Mouse (Mus musculus): ENCODE results near the gene Fam163b.

The Fam163b gene

DNA sequence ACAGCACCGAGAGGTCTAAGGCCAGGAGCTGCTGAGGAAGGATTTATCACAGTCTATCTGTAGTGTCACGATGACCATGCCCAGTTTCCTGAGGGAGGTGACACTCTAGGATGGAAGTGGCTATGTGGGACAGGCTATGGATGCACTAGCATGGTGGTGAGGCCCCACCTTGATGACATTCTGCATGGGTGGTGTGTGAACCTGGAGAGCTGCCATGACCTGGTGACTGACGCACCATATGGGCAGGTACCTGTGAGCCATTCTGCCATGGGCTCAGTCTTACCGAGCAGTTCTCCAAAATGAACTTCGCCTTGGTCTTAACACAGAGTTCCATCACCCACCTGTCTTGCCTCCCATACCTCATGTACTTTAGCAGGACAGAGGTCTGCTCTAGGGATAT is 54.7 kb downstream of the Fam163b start:
- no peak for DNase-seq (ENCODE audit: low spot score)

DNA sequence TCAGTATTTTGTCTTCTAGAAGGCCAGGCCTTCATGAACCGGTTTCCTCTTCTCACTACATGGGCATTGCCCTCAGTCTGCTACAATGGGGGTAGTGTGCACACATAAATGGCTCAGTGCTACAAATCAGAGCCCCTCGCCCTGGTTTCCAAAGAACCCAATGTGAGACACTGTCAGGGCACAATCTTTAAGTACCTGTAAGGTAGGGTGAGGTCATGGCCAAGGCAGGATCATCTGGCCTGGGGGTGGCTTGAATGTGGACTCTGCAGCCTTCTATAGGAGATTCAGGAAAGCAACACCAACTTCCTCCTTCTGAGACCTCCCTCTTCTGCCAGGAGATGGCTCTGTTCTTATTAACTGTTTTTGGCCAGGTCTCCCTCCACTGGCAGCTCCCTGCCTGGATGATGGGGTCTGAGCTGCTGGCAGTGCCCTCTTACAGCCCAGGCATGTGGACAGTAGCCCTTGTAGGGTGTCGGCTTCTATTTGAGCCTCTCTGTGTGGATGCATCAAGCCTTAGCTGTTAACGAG is 55.7 kb downstream of the Fam163b start:
- no peak for DNase-seq (ENCODE audit: low spot score)

DNA sequence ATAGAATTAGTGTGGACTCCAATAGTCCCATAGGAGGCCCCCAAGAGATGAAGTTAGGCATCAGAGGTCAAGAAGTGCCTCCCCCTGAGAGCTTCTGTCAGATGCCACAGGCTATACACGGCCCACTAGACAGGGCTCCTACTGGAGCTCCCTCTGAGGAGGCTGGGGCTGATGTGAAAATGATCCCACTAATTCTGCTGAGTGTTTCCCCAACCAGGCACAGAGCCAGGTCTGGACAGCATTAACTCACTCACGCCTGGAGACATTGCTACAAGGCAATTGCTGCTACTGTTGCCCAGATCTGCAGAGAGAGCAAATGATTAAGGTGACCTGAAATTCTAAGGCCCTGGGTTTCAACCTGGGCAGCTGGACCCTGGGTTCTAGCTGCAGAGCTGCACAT is 56.5 kb downstream of the Fam163b start:
- no peak for DNase-seq (ENCODE audit: low spot score)

DNA sequence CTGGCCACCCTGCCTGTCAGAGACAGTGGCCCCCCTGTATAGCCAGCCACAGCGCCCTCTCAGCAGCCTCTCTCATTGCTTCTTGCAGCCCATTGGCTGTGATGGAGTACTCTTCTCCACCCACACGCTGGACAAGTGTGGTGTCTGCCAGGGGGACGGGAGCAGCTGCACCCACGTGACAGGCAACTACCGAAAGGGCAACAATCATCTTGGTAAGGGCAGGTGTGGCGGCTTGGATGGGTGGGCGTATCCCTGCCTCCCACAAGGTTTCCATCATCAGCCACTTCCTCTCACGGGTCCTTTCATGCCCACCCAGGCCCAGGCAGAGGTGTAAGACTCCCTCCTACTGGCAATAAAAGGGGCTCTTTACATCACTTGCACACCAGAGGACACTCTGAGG is 57.3 kb downstream of the Fam163b start:
- DNase-seq (ENCODE audit: low spot score) = no peak

DNA sequence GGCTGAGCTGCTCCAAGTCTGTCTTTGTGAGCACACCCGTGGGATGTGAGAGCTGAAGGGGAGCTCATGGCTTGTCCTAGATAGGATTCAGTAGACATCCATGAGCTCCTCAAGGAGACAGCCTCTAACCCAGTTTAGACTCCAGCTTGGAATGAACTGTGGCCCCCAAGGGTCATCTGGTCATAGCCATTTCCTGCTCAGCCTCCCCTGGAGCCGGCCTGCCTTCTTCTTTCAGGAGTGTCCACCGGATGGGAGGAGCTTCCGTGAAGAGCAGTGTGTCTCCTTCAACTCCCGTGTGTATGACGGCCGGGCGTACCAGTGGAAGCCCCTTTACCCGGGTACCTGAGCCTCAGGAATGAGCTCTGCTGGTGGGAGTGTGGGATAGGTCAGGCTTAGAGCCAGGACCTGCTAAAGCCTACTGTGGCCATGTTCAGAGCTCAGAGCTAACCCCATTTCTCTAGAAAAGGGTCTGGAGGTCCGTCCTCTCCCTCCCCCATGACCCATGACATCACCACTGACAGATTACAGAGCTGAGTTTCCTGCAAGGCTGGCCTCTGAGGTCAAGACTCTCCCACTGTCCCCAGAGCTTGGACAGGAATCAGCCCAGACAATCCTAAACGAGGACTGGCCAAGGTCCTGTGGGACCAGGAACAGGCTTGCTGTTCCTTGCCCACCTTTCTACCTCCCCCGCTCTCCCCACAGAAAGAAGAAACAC is 58.4 kb downstream of the Fam163b start:
- DNase-seq (ENCODE audit: low spot score) = peak; percentile 13

DNA sequence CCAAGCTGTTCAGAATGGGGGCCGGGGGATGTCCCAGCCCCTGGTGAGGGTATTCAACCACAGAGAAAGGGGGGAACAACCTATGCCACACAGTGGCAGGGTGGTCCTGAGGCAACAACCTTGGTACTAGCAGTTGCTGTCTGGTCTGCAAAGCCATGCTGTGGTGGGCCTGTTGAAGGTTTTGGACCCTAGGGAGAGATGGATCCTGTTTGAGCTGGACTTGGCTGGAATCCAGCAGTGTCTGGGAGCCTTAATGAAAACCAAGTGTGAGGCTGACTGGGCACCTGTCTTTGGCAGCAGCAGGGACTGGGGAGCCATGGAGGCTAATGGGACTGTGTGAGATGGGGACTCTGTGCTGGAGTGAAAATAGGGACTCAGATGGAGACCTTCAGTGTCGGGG is 62.6 kb downstream of the Fam163b start:
- DNase-seq (ENCODE audit: low spot score) = no peak

DNA sequence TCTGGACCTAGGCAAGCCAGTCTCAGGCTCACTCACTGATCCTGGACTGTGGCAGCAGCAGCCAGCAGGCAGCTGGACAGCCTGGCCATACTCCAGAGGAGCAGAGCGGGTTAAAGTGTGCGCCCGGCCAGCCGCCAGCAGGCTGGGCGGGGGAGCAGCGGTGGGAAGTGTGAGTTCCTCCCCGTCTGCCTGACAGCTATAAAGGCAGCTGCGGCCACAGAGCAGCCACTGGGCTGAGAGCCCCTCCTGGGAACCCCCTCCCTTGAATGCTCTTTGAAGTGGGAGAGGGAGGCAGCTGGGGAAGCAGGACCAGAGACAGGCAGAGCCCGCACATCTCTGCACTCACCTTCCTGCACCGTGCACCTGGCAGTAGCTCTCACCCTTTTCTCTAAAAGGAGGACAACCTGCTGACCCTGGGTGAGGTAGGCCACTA is 63.1 kb downstream of the Fam163b start, which contains the start of gene Adamtsl2:
Gene Adamtsl2 (plus strand): TSS at position 228 of the 433 bp plus-strand sequence.
- DNase-seq (ENCODE audit: low spot score) = peak; percentile 43

DNA sequence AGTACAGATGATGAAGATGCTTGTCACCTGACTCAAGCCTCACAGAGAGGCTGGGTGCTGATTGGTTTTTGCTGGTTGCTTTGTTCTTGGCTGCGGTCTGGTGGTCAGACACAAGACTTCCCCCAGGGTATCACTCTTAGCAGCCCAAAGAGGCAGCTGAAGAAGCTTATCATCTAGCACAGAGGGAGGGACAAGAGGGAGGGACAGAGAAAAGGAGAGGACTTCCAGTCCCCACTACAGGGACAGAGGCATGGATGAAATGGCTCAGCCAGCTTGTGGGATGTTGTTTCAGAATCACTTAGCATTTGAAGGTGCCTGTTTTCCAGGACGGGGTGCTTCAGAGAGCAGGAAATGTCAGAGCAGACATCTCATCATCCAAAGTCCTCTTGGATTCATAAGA is 64.0 kb downstream of the Fam163b start:
- no peak for DNase-seq (ENCODE audit: low spot score)

DNA sequence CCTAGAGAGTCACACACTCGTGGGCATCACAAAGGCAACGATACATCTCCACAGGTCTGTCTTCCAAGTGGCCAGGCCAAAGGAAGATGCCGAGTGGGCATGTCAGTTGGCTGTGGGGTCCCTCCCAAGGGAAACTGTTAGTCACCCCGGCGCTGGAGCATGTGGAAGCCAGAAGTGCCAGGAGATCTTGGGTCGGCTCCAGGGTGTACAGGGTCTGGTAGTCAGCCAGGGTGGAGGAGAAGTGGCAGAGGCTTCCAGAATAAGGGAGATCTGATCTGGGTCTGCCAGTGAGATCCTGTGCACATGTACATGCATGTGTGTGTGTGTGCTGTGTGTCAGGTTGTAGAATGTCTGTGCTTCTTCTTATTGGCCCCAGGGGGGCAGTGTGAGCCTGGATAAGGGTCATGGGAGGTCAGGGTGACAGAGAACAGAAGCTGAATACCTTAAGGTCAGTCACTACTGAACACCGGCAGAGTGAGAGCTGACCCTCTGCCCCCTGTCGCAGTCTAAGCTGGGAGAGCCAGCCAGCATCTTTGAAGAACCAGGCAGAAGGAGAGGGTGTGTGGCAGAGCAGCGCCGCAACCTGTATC is 64.5 kb downstream of the Fam163b start:
- DNase-seq (ENCODE audit: low spot score) = no peak

DNA sequence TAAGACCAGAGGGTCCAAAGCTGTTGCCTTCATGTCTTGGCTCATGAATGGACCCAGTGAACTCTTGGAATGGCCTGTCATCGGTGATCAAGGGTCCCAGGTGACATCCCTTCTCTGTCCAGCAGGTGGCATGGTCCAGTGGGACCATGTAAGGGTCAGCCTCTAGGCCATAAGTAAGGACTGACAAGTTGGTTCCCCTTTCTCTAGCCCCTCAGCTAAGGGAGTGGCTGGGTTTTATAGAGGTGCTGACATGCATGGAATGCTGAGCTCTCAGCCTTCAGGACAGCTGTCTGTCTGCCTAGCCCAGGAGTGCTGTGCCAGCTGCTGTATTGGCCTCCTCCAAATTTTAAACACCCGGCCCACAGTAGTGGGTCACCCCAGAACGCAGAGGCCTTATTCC is 66.8 kb downstream of the Fam163b start:
- peak; percentile 23 for DNase-seq (ENCODE audit: low spot score)

DNA sequence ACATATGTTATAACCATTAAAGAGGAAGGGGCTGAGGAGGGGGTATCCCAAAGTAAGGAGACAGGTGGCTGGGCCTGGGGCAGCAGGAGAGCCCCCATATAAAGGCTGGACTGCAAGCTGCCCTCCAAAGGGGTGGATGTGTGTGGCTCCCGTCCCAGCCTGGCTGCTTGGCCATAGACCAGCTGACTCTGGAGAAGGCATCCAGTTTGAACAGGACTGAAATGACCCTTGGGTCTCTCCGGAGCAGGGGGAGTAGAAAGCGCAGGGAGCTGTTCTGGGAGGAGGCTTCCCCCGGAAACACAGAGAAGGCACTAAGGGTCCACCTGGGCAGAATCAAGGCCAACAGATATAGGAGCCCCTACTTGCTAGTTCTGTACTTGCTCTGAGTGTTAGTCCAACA is 67.5 kb downstream of the Fam163b start:
- no peak for DNase-seq (ENCODE audit: low spot score)

DNA sequence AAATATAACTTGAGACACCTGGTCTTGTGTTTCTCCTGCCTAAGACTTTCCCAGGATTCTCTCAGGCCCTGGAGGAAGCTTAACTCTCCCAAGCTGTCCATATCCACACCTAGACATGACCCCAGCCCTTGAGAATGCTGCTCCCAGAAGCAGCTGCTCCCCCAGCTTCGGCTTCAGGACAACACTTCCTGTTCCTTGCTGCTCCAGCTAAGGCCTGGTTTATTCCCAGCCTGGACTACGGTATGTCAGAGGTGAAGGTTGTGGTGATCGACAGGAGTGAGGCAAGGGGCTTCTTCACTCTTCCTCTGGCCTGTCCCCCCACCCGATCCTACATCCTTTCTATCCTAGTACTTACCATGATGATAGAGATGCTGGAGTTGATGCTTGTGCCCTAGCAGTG is 68.9 kb downstream of the Fam163b start:
- DNase-seq (ENCODE audit: low spot score) = no peak

DNA sequence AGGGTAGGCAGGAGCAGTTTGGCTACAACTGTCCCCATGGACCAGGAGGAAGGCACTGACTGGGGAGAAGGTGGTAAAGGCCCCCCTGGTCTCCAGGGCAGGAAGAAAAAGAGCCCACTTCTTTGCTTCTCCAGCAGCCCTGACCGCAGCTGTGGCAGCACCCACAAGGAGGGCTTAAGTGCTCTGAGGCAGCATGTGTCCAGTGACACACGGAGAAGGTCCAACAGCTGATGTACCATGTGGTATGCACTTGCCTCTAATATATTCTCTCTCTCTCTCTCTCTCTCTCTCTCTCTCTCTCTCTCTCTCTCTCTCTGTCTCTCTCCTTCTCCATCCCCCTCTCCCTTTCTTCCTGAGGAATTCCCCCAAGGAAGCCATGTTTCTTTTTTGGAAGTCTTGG is 70.3 kb downstream of the Fam163b start, which contains the start of gene Mymk:
Gene Mymk (minus strand): TSS at position 202 of the 400 bp plus-strand sequence.
- no peak for DNase-seq (ENCODE audit: low spot score)

DNA sequence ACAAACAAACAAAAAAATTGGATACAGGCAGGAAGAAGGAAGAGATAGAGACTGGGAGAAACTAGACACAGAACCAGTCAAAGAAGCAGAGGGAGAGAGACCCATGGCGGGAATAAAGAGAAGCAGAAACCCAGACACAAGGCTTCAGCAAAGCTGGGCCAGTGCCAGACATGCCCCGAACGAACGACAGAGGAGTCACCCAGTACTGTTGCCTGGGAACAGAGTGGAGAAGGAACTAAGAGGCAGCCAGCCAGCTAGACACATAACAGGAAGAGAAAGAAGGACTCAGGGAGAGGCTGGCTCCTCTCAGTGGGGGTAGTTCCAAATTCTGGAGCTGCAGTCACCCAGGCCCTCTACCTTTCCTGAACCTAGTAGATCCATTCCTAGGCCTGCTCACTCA is 71.2 kb downstream of the Fam163b start:
- no peak for DNase-seq (ENCODE audit: low spot score)

DNA sequence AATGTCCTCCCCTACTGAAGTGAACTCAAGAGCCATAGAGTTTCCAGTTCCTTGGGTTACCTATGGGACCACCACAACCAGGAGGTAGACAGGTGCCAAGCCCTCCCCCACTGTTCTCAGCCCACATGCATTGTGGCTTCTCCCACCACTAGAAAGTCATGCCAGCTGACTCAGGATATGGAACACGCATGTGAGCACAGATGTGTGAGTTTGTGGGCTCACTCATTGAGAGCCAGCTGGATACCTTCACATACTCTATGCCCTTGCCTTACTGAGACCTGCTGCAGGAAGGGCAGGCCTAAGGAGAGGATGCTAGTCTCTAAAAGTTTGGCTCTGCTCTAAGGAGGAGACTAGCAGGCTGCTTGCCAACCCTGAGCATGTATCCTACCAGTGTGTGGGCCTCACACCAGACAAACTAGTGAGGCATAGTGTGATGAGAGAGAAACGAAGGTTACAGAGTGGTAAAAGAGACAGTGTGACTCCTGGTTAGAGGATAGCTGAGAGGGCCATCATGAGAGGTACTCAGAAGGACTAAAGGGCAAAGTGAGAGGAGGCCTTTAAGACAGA is 72.0 kb downstream of the Fam163b start:
- no peak for DNase-seq (ENCODE audit: low spot score)

DNA sequence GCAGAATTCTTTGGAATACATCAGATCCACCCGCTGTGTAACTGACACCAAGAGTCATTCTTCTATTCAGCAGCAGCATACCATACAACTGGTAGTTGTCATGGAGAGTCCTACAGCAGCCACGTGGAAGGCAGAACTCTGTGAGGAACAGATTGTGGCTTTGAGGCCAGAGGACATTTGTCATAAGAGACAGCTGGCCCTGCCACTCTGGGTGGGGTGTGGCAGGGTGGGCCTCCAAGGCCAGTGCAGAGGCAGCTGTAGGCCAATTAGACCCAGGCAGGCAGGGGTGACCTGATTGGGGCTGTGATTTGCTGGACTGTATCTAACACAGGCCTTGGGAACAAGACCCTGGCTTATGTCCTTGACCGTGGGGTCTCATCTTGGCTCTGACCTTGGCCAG is 72.6 kb downstream of the Fam163b start:
- DNase-seq (ENCODE audit: low spot score) = no peak

DNA sequence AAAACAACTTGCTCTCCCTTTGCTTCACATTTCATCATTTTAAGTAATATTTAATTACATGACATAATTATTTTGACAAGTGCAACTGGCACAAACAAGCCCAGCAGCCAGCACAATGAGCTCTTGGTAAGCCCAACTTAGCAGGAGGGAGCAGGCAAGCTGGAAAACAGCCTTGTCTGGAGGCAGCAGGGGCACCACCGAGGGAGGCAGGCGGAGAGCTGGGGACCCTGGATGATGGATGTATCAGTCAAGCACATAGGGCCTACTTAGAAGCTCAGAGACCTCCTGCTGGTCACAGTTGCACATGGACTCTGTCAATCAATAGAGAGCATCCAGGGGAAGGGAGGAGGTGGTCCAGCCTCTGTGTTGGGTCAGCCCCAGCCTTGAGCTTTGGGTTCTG is 74.3 kb downstream of the Fam163b start:
- no peak for DNase-seq (ENCODE audit: low spot score)

DNA sequence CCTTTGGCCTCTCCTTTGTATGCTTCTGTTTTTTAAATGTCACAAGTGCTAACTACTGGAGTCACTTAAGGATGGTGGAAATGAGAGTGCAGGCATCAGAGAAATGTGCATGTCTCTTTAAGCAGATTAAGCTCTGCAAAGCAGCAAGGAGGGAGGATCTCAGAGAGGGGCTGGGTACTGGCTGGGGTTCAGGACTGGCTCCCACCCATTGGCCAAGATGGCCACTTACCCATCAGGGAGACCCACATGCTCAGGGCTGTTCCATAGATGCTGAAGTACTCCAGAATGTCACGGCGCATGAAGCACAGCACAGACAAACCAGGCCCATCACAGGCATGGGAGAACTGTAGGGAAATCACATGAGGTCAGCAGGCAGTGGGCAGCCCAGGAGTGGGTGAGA is 75.2 kb downstream of the Fam163b start:
- no peak for DNase-seq (ENCODE audit: low spot score)
